Mouse (Mus musculus) layer of hippocampus, adult 9-10 months (tissue): Measurements from ENCODE around the gene Arhgap23.

Source experiments
- DNase-seq: peaks from one replicate; pipeline ENCODE4 v3.0.0; 2022; ENCODE audit warnings: low spot score

Arhgap23 gene

DNA sequence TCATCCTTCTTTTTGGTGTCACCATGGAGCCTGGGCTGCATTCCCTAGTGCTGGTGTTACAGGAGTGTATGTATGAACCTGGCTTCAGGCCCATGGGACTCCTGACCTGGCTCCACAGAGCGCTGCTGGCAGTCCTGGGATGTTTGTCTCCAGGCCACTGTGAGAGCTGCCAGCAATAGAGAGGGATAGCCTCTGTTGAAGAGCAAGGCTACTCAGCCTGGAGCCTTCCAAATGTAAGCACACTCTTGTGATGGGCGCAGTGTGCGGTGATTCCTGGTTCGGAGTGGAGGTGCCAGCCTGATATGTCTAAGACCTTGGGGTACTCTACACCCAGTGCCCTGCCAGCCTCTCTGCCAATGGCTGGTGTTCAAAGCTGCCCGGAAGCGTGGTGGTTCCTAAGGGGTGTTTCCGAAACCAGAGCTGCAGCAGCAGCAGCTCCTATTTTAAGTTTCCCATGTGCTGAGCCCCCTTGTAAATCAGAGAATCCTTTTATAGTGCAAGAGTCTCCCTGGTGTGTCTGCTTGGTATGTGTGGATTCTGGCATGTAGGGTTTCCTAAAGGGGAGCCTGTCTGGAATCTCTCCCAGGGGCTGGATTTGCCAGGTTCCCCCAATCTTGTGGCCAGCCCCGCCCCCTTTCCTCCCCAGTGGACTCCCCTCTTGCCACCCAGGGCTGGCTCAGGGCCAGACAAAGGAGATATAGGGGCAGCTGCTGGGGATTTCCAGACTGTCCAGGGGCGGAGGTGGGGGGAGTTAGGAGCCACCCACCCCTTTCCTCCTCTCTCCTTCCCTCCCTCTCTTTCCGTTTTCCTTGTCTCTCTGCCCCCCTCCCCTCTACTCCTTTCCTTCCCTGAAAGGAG lies 9.0 kb upstream of the Arhgap23 start:
- DNase-seq: no peak

DNA sequence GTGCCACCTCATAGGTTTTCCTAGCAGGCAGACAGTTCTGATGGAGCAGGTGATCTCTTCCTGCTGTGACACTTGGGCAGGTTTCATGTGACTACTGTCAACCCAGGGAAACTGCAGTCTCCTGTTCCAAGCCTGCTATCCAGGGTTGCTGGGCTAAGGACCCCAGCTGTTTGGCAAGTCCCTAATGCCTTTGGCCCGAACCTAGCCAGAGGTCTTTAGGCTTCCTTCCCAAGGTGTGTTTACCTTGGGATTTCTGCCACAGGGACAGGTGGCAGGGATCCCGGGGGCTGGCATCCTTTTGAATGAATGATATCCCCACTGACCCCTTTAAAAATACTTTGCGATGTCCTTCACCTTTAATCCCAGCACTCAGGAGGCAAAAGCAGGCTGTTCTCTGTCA lies 7.9 kb upstream of the Arhgap23 start:
- DNase-seq: no peak

DNA sequence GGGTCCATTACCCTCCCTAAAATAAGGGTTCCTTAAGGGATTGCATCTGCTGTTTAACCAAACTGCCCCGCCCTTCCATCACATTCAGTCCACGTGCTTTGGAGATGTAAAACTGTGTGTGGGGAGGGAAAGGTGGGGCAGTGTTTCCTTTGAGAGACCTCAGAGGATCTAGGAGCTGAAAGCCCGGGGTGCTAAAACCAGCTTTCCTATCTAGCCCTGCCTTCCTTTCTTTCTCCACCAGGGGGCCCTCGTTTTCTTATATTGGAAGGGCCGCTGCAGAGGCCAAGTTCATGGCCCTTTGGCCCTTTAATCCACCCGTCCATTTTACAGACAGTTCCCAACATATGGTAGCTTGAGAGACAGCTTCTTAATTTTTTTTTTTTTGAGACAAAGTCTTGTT lies 7.2 kb upstream of the Arhgap23 start:
- no peak for DNase-seq

DNA sequence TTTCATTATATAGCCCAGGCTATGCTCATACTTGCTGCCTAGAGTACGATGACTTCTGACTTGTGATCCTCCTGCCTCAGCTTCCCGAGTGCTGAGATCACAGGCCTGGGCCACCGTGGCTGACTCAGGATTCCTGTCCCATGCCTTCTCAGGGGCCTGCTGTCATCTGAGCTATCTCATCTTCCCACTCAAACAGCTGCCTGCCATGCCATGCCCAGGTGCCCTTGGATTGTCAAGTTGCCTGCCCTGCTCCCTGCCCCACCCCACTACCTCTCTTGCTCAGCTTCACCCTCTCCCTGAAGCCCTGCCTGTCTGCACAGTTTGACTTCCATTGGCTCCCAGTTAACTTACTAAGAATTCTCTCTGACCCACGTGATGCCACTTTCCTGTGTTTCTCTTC lies 4.4 kb upstream of the Arhgap23 start:
- no peak for DNase-seq

DNA sequence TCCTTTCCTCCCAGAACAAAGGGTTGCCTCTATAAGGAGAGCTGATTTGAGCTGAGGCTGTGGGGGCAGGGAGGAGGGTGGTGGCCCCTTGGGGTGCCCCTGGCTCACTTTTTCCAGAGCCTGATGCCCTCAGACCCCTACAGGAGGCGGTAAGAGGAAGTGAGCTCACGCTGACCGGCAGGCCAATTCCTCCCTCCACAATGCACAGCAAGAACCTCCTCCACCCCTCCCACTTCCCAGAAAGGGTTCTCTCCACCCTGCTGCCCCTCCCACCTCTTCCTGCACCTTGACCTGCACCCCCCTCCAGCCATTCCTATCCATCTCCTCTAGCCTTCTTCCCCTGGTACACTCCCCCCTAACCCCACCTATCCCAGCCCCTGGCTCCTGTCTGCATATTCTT lies 3.2 kb upstream of the Arhgap23 start:
- DNase-seq: no peak

DNA sequence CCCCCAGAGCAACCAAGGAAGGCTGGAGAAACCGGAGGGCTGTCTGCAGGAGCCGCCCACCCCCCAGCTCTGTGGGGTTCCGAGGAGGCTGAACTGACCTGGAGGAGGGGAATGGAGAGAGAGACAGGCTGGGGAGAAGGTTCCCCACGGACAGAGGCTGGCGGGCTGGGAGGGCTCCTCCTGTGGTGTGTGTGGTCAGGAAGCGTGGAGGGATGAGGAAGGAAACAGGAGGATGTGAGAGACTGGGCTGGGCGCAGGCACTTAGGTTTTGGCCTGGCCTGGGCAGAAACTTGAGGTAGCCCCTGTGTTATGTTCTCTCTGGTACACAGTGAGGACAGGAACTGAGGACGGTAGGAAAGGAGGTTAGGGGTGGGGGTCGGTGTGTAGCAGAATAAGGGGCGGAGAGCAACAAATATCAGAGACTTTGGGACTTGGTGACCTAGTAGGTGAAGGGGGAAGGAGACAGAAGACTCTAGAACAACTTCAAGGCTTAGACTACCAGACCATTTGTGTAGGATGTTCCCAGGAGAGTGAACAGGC lies 2.5 kb upstream of the Arhgap23 start:
- DNase-seq: no peak

DNA sequence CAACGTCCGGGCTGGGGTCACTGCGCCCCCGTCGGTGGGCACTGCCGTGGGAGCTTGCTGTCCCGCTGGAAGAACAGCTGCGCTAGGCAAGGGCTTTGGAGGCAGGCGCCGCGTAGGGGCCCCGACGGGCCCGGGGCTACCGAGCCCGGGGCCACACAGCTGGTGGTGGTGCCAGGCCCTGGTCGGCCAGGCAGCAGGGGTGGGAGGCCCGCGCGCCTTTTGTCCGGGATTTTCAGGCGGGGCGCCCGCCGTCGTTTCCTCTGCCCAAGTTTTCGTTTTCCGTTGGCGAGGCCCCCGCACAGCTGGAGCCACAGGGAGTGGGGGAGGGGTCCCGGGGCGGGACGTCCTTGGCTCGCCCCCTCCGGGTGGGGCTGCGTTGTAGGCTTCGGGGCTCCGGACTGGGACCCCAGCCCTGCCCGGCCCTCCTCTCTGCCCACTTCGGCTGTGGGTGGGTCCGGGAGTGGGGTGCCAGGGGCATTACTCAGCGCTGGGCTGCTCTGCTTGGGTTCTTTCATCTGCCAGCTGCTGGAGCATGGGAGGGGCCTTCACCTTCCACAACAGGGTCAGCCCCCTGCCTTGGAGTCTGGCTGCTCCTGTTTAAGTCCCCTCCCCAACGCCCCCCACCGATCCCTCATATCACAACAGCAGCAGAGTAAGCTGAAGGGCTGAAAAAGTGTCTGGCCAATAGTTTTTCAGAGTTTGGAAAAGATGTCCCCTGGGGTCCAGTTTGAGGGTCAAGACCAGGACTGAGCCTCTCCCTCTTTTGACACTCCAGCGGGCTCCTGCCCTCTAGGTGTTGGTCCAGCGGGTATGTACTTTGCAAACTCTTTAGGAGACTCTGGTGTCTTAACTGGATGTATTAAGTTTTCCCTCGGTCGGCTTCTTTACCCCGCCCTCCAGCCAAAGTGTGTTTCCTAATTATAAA lies 641 bp downstream of the Arhgap23 start:
- no peak for DNase-seq

DNA sequence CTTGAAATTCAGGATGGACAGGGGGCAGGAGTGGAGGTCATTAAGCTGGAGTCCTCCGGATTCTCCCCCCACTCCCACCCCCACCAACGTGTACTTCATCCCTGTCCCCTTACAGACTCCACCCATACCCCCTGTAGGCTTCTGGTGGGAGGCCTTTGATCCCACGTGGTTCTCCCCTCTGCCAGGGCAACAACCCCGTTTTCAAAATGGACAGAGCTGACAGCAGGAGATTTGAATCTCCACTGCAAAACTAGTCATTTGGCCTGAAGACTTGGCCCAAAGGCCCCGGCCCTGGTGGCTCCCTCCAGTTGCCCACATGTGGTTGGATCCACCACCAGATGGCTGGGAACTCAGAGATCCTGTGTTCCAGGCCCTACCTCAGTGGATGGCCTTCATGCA lies 1.3 kb downstream of the Arhgap23 start:
- no peak for DNase-seq

DNA sequence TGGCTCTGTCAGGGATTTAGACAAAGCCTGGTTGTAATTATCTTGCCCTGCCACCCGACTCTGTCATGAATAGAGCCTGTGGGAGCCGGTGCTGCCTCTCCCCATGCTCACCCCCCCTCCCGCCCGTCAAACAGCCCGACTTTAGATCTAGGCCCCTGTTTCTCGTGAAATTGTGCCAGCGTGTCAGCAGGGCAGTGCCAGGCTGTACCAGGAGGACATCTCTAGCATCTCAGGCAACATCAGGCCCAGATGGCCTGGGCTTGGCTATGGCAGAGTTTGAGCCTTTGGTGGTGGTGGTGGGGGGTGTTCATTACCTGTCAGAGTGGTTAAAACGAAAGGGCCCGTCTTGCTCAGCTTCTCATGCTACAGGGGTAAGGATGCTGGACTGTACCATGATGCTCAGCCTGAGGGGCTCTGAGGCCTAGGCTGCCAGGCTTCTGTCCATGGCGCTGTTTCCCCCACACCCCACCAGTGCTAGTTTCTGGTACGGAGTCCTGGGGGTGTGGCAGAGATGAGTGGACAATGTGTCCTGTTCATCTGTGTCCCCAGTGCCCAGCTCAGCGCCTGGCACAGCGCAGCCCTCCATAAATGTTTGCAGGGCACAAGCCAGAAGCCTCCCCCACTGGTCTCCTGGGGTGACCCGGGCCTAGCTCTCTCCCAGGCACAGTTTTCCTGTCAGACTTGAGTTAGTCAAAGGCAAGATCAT lies 3.7 kb downstream of the Arhgap23 start:
- no peak for DNase-seq

DNA sequence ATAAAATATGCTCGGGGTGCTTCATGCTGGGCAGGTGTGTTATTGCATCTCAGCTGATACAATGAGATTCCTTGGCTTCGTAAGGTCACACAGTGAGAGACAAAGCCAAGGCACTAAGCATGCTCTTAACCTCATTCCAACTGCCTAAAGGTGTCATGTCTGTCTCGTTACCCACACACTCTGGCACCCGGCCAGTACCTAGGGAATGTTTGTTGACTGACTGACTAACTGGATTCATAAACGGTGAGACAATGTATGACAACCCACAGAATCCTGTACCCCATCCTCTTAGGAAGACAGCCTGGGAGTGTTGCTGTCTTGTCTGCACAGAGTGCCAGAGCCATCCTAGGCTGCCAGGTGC lies 4.2 kb downstream of the Arhgap23 start:
- DNase-seq: no peak

DNA sequence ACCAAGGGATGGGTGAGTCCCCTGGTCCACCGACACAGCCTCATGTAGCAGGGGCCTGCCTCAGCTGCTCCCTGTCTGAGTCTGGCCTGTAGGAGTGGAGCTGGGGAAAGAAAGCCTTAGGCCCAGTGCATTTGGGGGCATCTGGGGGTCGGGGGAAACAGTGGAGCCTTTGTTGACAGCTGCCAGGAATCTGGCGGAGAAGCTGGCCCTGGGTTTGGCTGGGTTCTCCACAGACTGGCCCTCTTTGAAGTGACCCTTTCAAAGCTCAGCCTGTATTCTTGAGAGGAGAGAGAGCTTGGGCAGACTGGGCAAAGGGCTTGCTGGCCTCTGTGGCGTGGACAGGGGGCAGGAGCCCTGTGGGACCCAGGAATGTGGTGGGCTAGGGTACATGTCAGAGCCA lies 7.2 kb downstream of the Arhgap23 start:
- no peak for DNase-seq

DNA sequence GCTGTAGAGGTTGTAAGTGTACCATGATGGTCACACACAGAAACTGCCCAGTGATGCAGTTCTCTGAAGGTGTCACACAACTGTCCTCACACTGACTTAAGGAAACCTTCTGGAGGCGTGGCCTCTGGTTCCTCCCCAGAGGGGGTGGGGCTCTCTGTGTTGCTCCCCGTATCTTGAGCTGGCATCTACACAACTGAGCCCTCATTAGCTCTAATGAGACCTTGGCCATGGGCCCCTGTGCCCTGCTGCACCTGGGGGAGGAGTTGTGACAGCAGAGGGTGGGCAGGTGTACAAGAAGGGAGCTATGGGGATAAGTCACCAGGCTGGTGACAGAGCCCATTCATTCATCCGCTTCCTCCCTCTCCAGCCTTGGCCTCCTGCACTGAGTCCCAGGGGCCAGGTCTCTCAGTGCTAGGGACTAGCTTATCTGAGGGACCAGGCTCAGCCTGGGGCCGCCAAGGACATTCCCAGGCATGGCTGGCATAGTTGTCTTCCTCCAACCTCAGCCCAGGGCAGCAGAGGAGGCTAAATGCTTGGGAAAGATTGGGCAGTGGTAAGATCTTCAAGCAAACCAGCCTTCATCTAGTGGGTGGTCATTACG lies 8.9 kb downstream of the Arhgap23 start:
- no peak for DNase-seq

DNA sequence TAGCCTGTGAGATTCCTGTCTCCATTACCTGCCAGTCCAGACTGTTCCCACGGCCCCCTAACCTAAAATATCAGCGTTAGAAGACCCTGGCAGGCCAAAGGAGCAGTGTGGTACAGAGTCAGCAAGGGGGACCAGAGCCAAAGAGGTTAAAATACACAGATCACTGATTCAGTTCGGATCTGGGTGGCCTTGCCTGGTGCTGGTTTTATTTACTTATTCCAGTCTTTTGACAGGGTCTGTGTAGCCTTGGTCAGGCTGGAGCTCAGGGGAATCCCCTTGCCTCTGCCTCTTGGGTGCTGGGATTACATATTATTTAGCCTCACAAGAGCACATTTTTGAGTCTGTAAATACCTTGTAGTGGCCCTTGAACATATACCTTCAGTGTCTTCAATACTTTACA lies 9.5 kb downstream of the Arhgap23 start:
- no peak for DNase-seq

DNA sequence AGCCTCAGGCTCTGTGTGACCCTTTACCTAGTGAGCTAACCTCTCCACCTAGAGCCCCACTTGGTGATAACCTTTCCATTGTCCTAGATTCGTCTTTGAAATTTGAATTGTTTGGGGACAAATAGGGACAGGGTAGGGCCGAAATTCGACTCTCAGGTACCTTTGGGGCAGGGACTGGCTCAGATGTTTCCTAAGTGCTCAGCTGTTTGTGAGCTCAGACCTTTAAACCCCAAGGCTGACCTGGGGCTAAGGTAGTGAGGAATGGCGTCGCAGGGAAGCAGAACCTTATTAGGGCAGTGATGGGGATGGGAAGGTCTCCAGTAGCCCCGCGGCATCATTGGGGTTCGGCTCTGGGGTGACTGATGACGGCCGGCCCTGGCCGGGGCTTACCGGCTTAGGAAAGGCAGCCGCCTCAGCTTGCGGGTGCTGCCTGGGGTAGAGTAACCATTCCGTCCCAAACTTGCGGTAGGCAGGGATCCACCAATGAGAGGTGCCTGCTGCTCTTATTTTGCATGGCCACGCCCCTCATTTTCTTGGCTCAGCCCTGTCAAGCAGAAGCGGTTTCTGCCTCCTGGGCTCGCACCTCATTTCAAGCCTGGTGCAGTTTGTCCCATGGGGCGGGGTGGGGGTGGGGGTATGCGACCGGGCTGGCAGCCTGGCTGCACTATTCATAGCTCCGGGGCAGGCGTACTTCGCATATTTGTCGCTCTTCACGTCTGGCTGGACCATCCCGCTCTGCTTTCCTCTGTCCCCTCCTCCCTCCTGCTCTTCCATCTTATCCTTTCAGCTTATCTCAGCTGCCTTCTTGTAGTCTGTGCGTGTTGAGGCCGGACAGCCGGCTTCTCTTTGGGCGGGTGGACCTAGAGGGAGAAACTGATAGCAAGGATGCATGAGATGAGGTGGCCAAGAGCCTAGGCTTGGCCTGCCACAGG lies 12.7 kb downstream of the Arhgap23 start:
- no peak for DNase-seq

DNA sequence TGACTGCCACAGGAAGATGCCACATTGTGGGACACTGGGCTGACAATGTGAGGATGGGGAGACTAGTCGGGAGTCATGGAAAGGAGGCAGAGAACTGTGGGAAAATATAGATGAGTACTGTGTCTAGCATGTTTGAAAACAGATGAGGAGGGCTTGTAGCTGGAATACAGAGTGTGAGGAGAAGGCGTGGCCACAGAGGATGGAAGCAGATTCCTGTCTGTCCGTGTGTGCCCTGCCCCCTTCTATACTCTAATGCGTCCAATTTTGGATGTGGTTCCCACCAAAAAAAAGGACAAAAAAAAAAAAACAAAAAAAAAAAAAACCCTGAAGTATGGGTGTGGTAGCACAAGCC lies 13.4 kb downstream of the Arhgap23 start:
- no peak for DNase-seq

DNA sequence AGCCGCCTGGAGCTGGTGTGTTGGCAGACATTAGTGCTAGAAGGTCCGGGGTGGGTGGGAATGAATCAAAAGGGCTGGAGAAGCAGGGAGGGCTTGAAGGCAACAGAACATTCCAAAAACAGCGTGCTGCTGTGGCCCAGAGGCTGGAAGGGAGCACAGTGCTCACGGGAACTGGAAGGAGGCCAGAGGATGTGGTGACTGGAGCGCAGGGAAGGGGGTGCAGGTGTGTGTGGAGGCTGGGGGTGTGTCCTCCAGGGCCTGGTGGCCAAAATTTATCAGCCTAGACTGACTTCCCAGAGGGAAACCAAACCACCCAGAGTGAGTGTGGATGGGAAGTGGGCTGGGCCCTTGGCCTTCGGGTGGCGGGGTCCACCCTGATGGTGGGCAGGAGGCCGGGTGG lies 14.3 kb downstream of the Arhgap23 start:
- DNase-seq: no peak

DNA sequence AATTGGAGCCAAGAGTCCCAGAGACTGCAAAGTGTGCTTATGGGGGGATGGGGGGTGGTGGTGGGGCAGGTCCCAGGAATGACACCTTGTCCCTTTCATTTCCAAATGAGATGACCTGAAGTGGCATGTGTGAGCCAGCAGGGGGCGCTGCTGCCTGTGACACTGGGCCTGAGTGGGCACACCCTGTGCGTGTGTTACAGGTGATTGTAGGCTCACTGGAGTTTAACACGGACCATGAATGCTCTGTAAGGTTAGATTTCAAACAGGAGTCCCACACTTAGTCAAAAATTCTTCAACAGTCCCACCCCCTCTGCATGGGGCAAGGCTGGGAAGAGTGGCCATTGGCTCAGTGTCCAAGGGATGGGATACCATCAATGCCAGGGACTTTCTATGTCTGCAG lies 16.7 kb downstream of the Arhgap23 start:
- no peak for DNase-seq

DNA sequence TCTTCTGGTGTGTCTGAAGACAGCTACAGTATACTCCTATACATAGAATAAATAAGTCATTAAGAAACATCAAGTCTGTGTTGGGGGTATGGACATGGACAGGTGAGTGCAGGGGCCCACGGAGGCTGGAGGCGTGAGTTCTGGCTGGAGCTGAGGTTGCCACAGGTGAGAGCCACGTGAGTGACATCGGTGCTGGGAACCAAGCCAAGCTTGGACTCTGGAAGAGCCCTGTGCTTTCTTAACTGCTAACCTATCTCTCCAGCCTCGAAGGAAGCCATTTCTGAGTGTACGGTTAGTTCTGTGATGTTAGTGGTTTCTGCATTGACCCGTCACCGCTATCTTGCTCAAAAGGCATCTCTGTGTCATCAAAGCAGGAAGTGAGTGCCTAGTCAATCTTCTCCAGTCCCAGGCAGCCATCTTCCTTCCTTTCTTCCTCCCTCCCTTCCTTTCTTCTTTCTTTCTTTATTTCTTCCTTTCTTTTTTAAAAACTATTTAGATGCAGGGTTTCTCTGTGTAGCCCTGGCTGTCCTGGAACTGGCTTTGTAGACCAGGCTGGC lies 17.7 kb downstream of the Arhgap23 start:
- DNase-seq: no peak

DNA sequence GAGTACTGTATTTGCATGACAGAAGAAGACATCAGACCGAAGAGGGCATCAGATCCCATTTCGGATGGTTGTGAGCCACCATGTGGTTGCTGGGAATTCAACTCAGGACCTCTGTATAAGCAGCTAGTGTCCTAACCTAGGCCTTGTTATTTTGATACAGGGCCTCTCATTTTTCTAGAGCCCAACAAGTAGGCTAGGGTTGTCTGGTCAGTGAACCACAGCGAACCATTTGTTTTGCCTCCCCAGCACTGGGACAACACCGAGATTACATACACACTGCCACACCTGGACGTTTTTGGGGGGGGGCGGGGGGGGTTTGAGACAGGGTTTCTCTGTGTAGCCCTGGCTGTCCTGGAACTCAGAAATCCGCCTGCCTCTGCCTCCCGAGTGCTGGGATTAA lies 18.8 kb downstream of the Arhgap23 start:
- DNase-seq: no peak

DNA sequence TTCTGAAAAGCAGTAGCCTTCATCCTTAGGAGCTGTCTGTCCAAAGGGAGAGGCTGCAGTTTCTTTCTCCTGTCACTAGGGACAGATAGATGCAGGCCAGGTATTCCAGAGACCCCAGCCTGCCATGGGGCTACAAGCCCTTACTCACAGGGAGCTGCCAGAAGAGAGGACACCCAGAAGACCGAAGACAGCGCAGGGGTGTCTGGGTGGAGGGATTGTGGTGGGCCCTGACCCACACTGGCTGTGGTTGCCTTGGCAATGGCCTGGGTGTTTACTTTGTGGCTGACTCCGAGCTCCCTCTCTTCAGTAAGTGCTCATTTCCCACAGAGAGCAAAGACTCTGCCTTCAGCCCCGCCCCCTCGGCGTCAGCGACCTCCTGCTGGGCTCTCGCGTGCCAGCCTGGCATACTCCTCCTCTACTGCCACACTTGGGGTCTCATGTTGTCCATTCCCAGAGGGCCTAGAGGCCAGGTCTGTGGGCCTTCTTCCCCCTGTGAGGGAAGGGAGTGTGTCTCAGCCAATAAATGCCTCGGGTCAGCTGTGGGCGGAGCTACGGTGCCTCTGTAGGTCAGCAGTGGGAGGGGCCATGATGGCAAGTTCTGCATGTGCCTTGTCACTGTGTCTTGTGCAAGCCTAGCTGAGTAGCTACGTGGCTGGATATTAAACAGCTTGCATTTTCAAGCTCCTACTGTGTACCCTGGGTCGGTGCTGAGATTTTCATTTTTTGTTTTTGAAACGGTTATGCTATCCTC lies 19.5 kb downstream of the Arhgap23 start:
- DNase-seq: no peak
